Mouse (Mus musculus): ENCODE measurements at regions not wholly inside any gene's neighbourhood (a gene's known extent, or its start where the extent isn't known, plus 50 kb on each side); places are given as distances from the start of the nearest gene placed in this dataset.
"Not testable (repeated sequence)": the region's sequence is repeated elsewhere in the genome, so short reads cannot be mapped to it uniquely, and the experiment has no call there.

DNA sequence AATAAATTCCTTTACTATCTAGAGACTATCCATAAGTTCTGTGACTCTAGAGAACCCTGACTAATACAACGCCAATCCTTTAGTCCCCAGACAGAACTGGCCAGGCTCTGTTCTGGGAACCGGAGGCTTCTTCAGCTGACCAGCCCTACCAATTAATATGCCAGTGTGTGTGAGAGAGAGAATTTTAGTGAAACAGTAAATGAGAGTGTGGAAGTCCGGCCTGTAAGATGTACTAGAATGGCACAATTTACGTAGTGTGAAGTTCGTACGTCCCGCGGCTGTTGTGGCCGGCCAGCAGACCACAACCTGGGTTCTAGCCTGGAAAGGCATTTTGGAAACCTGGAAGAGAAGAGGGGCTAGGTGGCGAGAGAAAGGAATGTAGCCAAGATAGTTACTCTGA lies 83.7 kb upstream of the Lemd2 start:
- H3K36me3 ChIP-seq (ENCODE audit: control insufficient read depth, insufficient read depth, low read length); H3K4me1 ChIP-seq (replicated peaks; ENCODE audit: control insufficient read depth, insufficient read depth, low read length); H3K4me2 ChIP-seq (ENCODE audit: low read depth, low read length, severe bottlenecking); H3K9me3 ChIP-seq (ENCODE audit: control insufficient read depth, low read length); H3K9ac ChIP-seq (ENCODE audit: low read length); H3K27ac ChIP-seq (ENCODE audit: low read depth, low read length); H3K4me3 ChIP-seq (ENCODE audit: low read depth, low read length); H3K27me3 ChIP-seq (ENCODE audit: control insufficient read depth, insufficient read depth, low read length); DNase-seq (ENCODE audit: low spot score); ATAC-seq (replicated peaks; ENCODE audit: low FRiP score): not testable (repeated sequence)
- 97% methylated on average over 9 of the region's 10 CpGs for WGBS

DNA sequence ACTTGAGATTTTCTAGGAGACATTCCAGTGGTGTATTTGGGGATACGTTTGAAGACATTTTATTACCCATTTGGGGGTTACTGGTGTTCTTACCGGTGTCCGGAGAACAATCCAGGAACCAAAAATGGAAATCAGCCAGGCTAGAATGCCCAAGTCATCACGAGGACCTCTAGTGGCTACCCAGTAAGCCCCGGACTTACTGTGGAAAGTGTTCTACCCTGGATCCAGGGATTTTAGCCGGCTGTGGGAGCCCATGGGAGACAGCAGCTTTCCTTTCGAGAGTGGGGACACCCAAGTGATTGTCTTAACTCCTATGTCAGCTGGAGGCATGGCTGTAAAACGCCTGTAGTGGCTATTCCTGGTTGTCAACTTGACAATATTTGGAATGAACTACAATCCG lies 77.0 kb upstream of the Lemd2 start:
- ATAC-seq (replicated peaks; ENCODE audit: low FRiP score), result no peak
- Histone ChIP-seq H3K4me2 (ENCODE audit: low read depth, low read length, severe bottlenecking) (no peak overlapping the region), H3K9me3 (ENCODE audit: control insufficient read depth, low read length) (no peaks in the 10 kb centered on the region), H3K9ac (ENCODE audit: low read length) (no peak overlapping the region), H3K4me3 (ENCODE audit: low read depth, low read length) (no peak overlapping the region), H3K4me1 (replicated peaks; ENCODE audit: control insufficient read depth, insufficient read depth, low read length) (no peaks in the 10 kb centered on the region), H3K27ac (ENCODE audit: low read depth, low read length) (no peak overlapping the region), H3K36me3 (ENCODE audit: control insufficient read depth, insufficient read depth, low read length) (no peaks in the 10 kb centered on the region), H3K27me3 (ENCODE audit: control insufficient read depth, insufficient read depth, low read length) (no peaks in the 10 kb centered on the region)
- 79% methylated on average over 9 of the region's 9 CpGs for WGBS
- DNase-seq (ENCODE audit: low spot score), result no peak

DNA sequence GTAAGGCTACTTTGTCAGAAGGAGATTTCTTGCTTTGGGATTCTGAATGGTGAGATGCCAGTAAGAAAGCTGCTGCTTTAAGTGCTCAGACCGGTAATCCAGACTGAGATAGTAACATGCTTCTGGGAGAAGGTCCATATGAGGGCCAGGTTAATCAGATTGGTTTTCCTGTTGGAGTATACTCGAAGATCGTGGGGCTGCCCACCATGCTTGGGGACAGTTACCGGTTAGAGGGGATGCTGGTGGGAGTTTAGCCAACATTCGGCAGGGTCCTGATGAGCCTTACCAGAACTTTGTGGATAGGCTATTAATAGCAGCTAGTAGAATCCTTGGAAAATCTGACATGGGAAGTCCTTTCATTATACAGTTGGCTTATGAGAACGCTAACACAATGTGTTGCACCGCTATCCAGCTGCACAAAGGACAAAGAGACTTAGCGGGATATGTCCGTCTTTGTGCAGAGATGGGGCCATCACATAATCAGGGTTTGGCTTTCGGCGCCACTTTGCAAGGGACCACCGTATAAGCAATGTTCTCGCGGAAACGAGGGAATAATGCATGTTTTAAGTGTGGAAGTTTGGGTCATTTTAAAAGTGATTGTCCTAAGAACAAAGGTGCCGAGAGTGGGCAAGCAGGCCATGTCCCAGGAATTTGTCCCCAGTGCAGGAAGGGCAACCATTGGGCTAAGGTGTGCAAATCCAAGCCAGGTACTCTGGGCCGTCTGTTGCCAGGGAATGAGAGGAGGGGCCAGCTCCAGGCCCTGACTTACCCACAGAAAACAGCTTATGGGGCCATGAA lies 75.4 kb upstream of the Lemd2 start:
- WGBS, result 94% methylated on average over 17 of the region's 17 CpGs
- H3K4me2 ChIP-seq (ENCODE audit: low read depth, low read length, severe bottlenecking); H3K4me3 ChIP-seq (ENCODE audit: low read depth, low read length); H3K9ac ChIP-seq (ENCODE audit: low read length); DNase-seq (ENCODE audit: low spot score); H3K36me3 ChIP-seq (ENCODE audit: control insufficient read depth, insufficient read depth, low read length); H3K27me3 ChIP-seq (ENCODE audit: control insufficient read depth, insufficient read depth, low read length); H3K4me1 ChIP-seq (replicated peaks; ENCODE audit: control insufficient read depth, insufficient read depth, low read length); ATAC-seq (replicated peaks; ENCODE audit: low FRiP score); H3K27ac ChIP-seq (ENCODE audit: low read depth, low read length); H3K9me3 ChIP-seq (ENCODE audit: control insufficient read depth, low read length): not testable (repeated sequence)

DNA sequence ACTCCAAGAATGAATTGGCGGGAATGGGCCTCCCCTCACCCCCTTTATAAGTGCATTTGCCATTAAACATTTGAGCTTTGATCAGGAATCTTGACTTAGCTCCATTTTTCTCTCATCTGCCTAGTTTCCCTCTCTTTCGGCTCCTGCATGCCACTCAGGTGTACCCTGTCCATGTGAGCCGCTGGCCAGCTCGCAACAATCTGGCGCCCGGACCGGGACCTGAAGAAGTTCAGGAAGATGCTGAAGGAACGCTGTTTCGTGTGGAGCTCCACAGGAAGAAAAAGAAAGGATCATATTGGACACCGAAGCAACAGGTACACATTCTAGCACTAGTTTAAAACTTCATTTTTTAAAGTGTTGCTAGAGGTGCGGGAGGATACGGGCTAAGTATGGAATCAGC lies 73.5 kb upstream of the Lemd2 start:
- not testable (repeated sequence) for H3K4me3 ChIP-seq (ENCODE audit: low read depth, low read length)
- 96% methylated on average over 12 of the region's 12 CpGs for WGBS

DNA sequence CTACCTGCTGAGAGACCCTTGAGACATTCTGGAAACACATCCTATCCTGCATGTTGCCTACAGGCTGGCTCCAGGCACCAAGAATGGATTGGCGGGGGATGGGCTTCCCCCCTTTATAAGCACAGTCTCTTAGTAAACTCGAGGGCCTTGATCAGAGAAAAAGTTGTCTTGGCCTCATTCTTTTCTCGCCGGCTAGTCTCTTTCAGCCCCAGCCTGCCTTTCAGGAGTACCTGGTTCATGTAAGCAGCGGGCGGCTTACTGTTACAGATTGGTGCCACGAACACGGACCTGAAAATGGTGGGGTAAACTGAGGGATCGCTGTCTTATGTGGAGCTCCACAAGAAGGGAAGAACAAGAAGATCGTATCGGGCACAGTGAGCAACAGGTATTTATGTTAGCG lies 67.5 kb upstream of the Lemd2 start:
- H3K4me1 ChIP-seq (replicated peaks; ENCODE audit: control insufficient read depth, insufficient read depth, low read length); H3K36me3 ChIP-seq (ENCODE audit: control insufficient read depth, insufficient read depth, low read length); H3K27ac ChIP-seq (ENCODE audit: low read depth, low read length); H3K9me3 ChIP-seq (ENCODE audit: control insufficient read depth, low read length); DNase-seq (ENCODE audit: low spot score); H3K27me3 ChIP-seq (ENCODE audit: control insufficient read depth, insufficient read depth, low read length); H3K9ac ChIP-seq (ENCODE audit: low read length); H3K4me2 ChIP-seq (ENCODE audit: low read depth, low read length, severe bottlenecking); H3K4me3 ChIP-seq (ENCODE audit: low read depth, low read length); ATAC-seq (replicated peaks; ENCODE audit: low FRiP score): not testable (repeated sequence)
- 91% methylated on average over 12 of the region's 12 CpGs for WGBS

More for the DNA sequence above, 73.5 kb upstream of the Lemd2 start:
- DNase-seq (ENCODE audit: low spot score); H3K4me2 ChIP-seq (ENCODE audit: low read depth, low read length, severe bottlenecking); H3K9me3 ChIP-seq (ENCODE audit: control insufficient read depth, low read length); H3K4me1 ChIP-seq (replicated peaks; ENCODE audit: control insufficient read depth, insufficient read depth, low read length); H3K27ac ChIP-seq (ENCODE audit: low read depth, low read length); H3K36me3 ChIP-seq (ENCODE audit: control insufficient read depth, insufficient read depth, low read length); ATAC-seq (replicated peaks; ENCODE audit: low FRiP score); H3K27me3 ChIP-seq (ENCODE audit: control insufficient read depth, insufficient read depth, low read length); H3K9ac ChIP-seq (ENCODE audit: low read length): not testable (repeated sequence)

DNA sequence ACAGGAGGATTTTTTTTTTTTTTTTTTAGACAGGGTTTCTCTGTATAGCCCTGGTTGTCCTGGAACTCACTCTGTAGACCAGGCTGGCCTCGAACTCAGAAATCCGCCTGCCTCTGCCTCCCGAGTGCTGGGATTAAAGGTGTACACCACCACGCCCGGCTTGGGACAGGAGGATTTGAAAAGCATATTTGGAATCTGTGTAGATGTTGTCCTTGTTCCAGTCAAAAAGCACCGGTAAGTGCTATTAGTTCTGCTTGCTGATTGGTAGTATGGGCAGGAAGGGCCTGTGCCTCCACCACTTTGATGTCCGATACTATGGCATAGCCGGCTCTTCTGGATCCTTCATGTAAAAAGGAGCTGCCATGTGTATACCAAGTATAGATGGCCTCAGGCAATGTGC lies 66.5 kb upstream of the Lemd2 start:
- WGBS, result 96% methylated on average over 8 of the region's 8 CpGs
- not testable (repeated sequence) for H3K9me3 ChIP-seq (ENCODE audit: control insufficient read depth, low read length); H3K4me3 ChIP-seq (ENCODE audit: low read depth, low read length); H3K4me1 ChIP-seq (replicated peaks; ENCODE audit: control insufficient read depth, insufficient read depth, low read length); ATAC-seq (replicated peaks; ENCODE audit: low FRiP score); H3K27me3 ChIP-seq (ENCODE audit: control insufficient read depth, insufficient read depth, low read length); H3K36me3 ChIP-seq (ENCODE audit: control insufficient read depth, insufficient read depth, low read length); DNase-seq (ENCODE audit: low spot score); H3K4me2 ChIP-seq (ENCODE audit: low read depth, low read length, severe bottlenecking); H3K27ac ChIP-seq (ENCODE audit: low read depth, low read length); H3K9ac ChIP-seq (ENCODE audit: low read length)

DNA sequence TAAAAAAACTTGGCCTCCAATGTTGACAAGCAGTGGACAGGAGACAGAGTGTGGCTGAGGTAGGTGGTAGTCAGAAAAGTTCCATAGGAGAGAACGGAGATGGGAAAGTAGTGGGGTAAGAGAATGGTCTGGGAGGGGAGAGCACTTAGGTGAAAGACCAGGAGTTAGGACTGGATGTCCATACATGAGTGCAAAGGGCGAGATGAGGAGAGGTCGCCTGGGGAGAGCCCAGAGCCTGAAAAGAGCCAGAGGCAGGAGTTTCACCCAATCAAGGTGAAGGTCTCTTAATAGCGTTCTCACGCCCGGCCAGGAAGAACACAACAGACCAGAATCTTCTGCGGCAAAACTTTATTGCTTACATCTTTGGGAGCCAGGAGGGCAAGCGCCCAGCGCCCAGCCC lies 60.3 kb upstream of the Lemd2 start:
- not testable (repeated sequence) for H3K9me3 ChIP-seq (ENCODE audit: control insufficient read depth, low read length); ATAC-seq (replicated peaks; ENCODE audit: low FRiP score); H3K4me1 ChIP-seq (replicated peaks; ENCODE audit: control insufficient read depth, insufficient read depth, low read length); H3K4me3 ChIP-seq (ENCODE audit: low read depth, low read length); H3K27ac ChIP-seq (ENCODE audit: low read depth, low read length); H3K9ac ChIP-seq (ENCODE audit: low read length); H3K4me2 ChIP-seq (ENCODE audit: low read depth, low read length, severe bottlenecking); H3K36me3 ChIP-seq (ENCODE audit: control insufficient read depth, insufficient read depth, low read length); DNase-seq (ENCODE audit: low spot score); H3K27me3 ChIP-seq (ENCODE audit: control insufficient read depth, insufficient read depth, low read length)
- WGBS, result 95% methylated on average over 7 of the region's 9 CpGs

DNA sequence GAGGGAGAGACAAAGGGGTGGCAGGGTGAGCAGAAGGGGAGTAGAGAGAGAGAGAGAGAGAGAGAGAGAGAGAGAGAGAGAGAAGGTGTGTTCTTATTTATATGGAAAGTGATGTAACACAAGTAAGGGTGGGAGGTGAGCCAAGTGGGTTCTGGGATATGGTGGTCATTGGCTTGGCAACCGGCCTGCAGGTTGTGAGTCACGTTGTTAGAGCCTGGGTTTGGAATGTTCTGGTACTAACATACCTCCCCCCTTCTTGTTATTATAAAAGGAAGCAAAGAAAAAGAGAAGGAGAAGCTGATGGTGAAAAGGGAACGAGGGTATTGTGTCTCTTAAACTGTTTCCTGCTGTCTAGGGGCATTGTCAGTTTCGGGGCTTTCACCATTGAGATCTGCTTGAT lies 58.3 kb upstream of the Lemd2 start:
- H3K4me3 ChIP-seq (ENCODE audit: low read depth, low read length), result no peak overlapping the region
- H3K4me2 ChIP-seq (ENCODE audit: low read depth, low read length, severe bottlenecking), result no peak overlapping the region
- no peaks in the 10 kb centered on the region for H3K27me3 ChIP-seq (ENCODE audit: control insufficient read depth, insufficient read depth, low read length)
- ATAC-seq (replicated peaks; ENCODE audit: low FRiP score) (no peak), DNase-seq (ENCODE audit: low spot score) (no peak)
- H3K4me1 ChIP-seq (replicated peaks; ENCODE audit: control insufficient read depth, insufficient read depth, low read length), result no peaks in the 10 kb centered on the region
- no peaks in the 10 kb centered on the region for H3K36me3 ChIP-seq (ENCODE audit: control insufficient read depth, insufficient read depth, low read length)
- WGBS, result 77% methylated on average over 4 of the region's 4 CpGs
- no peak overlapping the region for H3K9ac ChIP-seq (ENCODE audit: low read length)
- H3K27ac ChIP-seq (ENCODE audit: low read depth, low read length), result no peak overlapping the region
- H3K9me3 ChIP-seq (ENCODE audit: control insufficient read depth, low read length), result no peaks in the 10 kb centered on the region; the same call in 1 of the 2 replicates

DNA sequence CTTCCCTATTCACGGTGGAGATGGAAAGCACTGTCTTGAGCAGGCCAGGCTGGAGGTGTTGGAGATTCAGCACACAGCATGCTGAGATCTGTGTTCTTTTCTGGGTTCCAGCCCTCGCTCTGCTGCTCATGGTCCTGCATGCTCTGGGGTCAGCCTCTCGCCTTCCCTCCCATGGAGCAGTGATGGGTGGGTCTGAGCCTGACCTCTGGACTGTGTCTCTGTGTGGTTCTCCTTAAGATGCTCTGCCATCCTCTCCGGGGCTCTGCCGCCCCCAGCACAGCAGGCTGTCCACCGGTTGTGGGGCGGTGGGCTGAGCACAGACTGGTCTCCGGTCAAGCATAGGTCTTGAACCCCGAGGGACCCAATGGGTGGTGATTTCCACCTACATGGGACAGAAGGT lies 57.7 kb upstream of the Lemd2 start:
- WGBS, result 93% methylated on average over 9 of the region's 9 CpGs
- ATAC-seq (replicated peaks; ENCODE audit: low FRiP score) (no peak), DNase-seq (ENCODE audit: low spot score) (no peak)
- no peak overlapping the region for H3K9ac ChIP-seq (ENCODE audit: low read length)
- no peak overlapping the region for H3K4me2 ChIP-seq (ENCODE audit: low read depth, low read length, severe bottlenecking)
- no peaks in the 10 kb centered on the region for H3K36me3 ChIP-seq (ENCODE audit: control insufficient read depth, insufficient read depth, low read length)
- H3K4me1 ChIP-seq (replicated peaks; ENCODE audit: control insufficient read depth, insufficient read depth, low read length), result no peaks in the 10 kb centered on the region
- H3K27ac ChIP-seq (ENCODE audit: low read depth, low read length), result no peak overlapping the region
- H3K27me3 ChIP-seq (ENCODE audit: control insufficient read depth, insufficient read depth, low read length), result no peaks in the 10 kb centered on the region
- no peaks in the 10 kb centered on the region; the same call in 1 of the 2 replicates for H3K9me3 ChIP-seq (ENCODE audit: control insufficient read depth, low read length)
- H3K4me3 ChIP-seq (ENCODE audit: low read depth, low read length), result no peak overlapping the region

Data from forebrain, embryonic 11.5 days (tissue).